Mouse (Mus musculus) T-cell, adult 66 days (primary cell): Measurements from ENCODE around the gene Syce3. TPM values are rescaled to one million over a fixed set of nuclear protein-coding genes. Genes with fewer than 3 reads are reported as not detected.

Source experiments
- total RNA-seq, 2 experiments: library from RNA; stranded (reverse); gene quantifications; 3 replicates in 1 of 2; 4 replicates in 1 of 2; pipeline ENCODE4 v1.2.4; 2023

Syce3 gene
- total RNA-seq: not detected

DNA sequence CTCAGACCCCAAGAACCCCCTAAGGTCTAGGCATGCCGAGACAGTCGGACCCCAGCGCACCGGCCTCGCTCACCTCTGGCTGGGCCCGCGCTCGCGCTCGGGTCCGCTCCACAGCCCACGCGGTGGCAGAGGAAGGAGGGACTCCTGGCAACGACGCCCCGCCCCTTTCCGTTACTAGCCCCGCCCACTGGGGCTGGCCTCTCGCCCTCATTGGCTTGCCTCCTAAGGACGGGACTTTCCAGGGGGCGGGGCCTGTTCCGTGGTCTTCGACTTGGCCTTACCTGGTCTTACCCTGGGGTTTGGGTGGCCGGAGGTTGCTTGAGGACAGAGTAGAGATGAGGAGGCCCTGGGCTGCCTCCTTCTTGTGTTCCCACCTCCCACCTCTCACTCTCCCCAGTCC, at the start of gene Syce3:
Syce3 (minus strand) TSS at position 386 of the 400 bp plus-strand sequence.

DNA sequence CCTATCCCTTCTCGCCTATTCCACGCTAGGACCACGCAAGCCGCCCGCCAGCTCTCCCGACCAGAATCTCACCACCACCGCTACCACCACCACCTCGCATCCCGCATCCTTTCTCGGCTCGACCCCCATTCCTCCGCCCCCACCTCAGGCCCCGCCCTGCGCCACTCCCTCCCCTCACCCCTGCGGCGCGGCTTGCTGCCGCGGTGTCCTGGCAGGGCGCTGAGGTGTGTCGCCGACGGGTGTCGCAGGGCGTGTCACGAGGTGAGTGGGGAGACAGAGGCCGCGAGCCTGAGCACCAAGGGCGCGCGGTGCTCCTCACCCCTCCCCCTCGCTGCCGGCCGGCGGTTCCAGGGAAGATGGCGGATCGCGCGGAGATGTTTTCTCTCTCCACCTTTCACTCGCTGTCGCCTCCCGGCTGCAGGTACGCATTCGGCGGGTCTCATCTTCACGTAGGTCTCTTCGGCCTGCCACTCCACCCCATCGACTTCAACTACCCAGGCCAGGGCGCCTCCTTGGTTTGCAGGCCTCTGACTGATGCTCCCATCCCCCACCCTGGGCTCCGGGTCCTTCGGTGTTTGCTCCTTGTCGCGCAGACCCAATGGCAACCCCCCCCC, 43.7 kb upstream of the Syce3 start, which contains the start of gene Mapk8ip2:
Mapk8ip2 (plus strand) TSS at position 49 of the 614 bp plus-strand sequence.

DNA sequence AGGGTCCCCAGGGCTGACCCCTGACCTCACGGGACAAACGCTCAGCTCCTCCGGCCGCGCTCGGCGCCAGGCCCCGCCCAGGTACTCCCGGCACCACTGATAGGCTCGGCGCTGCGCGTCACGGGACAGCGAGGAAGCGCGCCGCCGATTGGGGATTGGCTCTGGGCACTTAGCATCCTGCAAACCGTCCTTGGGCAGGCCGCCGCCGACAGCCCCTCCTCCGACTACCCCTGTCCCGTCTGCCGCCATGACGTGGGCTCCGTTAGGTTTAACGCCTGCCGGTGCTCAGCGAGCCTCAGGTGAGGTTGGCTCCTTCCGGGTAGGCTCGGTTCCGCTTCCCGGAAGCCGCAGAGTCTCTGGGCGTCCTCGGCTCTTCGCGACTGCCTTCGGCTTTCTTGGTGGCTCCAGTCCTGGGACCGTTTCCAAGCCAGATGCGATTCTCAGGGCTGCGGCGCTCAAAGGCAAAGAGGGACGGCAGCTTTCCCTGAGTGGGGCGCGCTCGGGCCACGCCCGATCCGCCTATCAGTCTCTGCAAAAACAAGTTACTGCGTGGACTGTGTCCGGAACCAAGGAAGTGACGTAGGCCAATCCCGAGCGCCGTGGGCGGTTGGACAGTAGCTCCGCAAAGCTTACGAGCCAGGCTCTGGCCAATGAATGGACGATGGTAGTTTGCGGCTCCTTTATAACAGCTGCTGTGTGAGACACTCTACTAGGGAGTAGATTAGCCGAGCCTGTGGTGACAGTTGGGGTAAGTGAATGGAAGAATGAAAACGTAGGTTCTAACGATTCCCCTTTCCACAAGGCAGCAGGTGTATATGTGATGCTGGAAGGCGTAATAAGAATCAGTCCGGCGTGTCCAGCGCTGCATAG, 19.3 kb upstream of the Syce3 start, which contains the start of the genes C730034F03Rik, Gm44502 and Chkb:
C730034F03Rik (plus strand) TSS at position 238 of the 870 bp plus-strand sequence.
Gm44502 (minus strand) TSS at position 345 of the 870 bp plus-strand sequence.
Chkb (minus strand) TSS at position 557 of the 870 bp plus-strand sequence.

DNA sequence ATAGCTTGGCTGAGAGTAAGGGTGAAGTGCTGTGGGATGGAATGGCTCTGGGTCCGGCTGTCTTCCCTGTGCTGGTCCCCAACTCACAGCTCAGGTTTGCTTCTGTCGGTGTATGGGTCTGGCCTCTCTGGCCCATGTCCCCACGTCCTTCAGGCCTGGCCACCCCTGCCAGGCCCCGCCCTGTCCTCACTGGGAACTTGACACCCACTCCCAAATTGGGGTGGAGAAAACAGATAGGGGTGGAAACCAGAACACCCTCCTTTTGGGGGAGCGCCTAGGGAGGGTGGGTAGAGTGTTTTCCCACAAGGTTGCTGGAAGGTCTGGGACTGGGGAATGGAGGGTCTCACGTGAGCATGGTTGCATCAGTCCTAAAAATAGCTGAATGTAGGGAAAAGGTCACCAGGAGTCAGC, 15.4 kb upstream of the Syce3 start, which contains the start of gene Cpt1b:
Cpt1b (minus strand) TSS at position 153 of the 411 bp plus-strand sequence.

DNA sequence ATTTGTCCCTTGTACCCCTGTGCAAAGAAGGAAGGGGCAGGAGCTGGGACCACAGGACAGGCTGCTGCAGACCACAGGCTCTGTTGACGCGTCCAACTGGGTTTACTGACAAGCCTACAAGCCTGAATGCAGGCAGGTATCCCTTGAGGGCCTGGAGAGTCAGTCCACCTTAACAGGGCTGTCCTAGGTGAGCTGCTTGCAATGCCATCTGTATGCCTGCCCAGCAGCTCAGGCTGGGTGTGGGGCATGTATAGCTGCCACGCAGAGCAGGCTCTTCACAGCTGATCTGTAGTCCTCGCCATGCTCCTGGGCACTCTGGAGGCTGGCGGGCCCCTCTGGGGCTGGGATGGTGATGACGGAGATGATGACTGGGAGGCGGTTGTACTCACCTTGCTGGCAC, 25.7 kb downstream of the Syce3 start, which contains the start of gene Klhdc7b:
Klhdc7b (plus strand) TSS at position 301 of the 400 bp plus-strand sequence.

DNA sequence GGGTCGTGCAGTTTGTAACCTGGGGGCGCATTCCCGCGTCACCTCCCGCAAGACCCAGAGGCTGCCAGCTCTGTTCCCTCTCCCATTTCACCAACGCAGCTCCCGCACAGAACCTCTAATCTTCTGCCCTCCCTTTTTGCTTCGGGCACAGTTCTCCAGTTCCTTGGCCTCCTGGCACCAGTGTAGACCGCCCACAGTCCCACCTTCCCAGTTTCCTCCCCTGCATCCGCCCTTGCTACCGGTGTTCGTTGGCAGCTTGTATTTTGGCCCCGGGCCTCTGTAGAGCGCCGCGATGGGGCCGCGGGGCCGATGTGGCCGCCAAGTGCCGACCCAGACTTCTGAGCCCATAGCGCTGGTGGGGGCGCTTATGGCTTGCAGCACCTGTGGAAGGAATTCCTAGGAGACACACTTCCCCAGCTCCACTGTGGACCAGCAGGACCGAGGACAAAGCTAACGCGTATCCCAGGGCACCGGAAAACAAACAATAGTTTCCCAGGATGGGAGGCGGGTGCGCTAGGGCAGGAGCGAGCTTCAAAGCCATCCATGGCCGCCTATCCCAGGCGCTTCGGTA, 31.4 kb downstream of the Syce3 start, which contains the start of gene Odf3b:
Odf3b (minus strand) TSS at position 452 of the 571 bp plus-strand sequence.

DNA sequence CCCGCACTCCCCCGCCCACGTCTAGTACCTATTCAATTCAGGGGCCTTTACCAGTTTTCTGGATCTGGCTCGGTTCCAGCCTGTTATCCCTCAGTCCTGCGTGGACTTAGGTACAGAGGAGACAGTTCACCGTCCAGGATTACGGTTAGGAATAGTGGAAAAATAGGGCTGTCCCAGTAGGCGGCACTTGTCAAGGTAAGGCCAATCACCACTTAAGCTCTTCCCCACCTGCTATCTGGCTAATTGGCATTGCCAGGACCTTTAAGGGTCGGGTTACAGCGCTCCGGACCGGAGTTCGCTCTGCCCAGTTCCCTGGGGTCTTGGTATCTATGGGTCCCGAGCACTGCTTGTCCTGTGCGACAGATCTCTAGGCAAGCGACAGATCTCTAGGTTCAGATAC, 33.3 kb downstream of the Syce3 start, which contains the start of gene Tymp:
Tymp (minus strand) TSS at position 83 of the 400 bp plus-strand sequence.

DNA sequence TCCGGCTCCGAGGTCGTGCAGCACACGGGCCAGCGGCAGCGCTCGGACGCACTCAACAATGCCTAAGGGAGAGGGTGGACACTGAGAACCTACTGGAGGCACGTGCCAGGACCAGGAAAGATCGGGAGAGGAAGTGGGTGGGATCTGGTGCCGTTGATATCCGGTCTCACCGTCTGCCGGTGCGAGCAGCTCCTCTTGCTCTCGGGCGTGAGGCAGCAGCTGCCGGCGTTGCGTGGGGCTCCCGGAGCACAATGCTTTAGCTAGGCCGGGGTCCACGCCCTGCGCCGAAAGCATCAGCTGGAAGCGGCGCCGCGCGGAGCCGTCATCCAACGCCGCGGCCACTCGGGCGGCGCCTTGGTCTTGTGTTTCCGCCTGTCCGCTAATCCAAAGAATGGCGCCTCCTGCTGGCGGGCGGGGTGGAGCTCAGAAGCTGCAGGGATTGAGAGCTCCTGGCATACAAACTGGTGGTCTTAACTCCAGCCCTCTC, 36.5 kb downstream of the Syce3 start, which contains the start of gene Sco2:
Sco2 (minus strand) TSS at position 85 of the 487 bp plus-strand sequence.

DNA sequence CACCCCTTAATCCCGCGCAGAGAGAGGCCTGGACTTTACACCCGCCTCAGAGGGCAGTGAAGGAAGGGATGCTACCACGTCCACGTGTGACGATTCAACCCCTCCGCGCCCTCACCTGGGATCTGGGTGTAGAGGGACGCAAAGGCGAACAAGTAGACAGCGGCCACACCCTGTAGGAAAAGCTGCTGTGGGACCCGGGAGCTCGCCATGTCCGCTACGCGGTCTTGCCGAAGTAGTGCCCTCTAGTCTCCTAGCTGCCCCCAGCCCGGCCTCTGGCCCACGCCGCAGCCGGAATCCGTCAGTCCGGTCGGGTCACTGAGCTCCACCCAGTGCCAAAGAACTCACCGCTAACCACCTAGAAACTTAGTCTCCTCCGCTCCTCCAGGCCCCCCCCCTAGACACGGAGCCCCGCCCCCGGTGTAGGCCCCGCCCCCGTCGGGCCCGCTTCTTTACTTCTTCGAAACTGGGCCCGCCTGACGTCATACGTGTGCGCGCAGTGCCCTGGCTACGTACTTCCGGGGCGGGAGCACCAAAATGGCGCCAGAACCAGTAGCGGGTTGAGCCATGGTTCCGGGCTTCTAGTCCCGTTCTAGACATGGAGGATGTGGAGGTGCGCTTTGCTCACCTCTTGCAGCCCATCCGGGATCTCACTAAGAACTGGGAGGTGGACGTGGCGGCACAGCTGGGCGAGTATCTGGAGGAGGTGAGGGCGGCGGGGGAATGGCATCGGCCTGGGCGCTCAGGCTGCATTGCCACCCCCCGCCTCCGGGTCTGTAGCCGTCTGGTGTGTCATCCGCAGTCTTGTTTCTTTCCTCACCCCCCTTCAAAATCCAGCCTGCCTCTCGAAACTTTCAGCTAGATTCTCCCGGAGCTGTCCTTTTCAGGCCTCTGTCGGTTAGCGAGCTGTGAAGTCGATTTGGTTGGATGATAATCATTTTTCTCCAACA, 54.8 kb downstream of the Syce3 start, which contains the start of the genes Lmf2 and Ncaph2:
Lmf2 (minus strand) TSS at position 419 of the 947 bp plus-strand sequence.
Ncaph2 (plus strand) TSS at position 479 of the 947 bp plus-strand sequence.

Other genes with a start within 250 kb of the Syce3 start
- 1 to 10 TPM; 1.5 to 2.3 TPM for gene Plxnb2, start 229.7 kb downstream of the Syce3 start, total RNA-seq
- gene Dennd6b, start 214.0 kb downstream of the Syce3 start, total RNA-seq: 10 to 100 TPM; 21.4 to 24.4 TPM
- 10 to 100 TPM; 41.2 to 45.4 TPM for gene Ppp6r2, start 198.9 kb downstream of the Syce3 start, total RNA-seq
- gene Sbf1, start 95.2 kb downstream of the Syce3 start, total RNA-seq: 100 to 1,000 TPM; 419 to 453 TPM
- gene Adm2, start 87.8 kb downstream of the Syce3 start, total RNA-seq: not detected
- gene Miox, start 76.1 kb downstream of the Syce3 start, total RNA-seq: not detected
- gene Lmf2, start 54.8 kb downstream of the Syce3 start, total RNA-seq: 10 to 100 TPM; 39.9 to 50.1 TPM
- 100 to 1,000 TPM; 111 to 131 TPM for gene Ncaph2, start 54.8 kb downstream of the Syce3 start, total RNA-seq
- gene Sco2, start 36.7 kb downstream of the Syce3 start, total RNA-seq: 10 to 100 TPM; 23.7 to 25.2 TPM
- under 1 TPM; 0.65 to 0.76 TPM for gene Tymp, start 33.5 kb downstream of the Syce3 start, total RNA-seq
- gene Odf3b, start 31.2 kb downstream of the Syce3 start, total RNA-seq: not detected
- gene Klhdc7b, start 25.6 kb downstream of the Syce3 start, total RNA-seq: under 1 TPM; 0.20 to 0.30 TPM
- gene Cpt1b, start 15.4 kb upstream of the Syce3 start, total RNA-seq: 1 to 10 TPM; 4.0 to 6.2 TPM
- gene C730034F03Rik, start 19.1 kb upstream of the Syce3 start, total RNA-seq: 10 to 100 TPM in 1 of 2 experiments, 1 to 10 TPM in 1; 8.1 to 10.1 TPM
- under 1 TPM in 1 of 2 experiments, not detected in 1; 0.68 TPM for gene Gm44502, start 19.2 kb upstream of the Syce3 start, total RNA-seq
- gene Chkb, start 19.4 kb upstream of the Syce3 start, total RNA-seq: 100 to 1,000 TPM; 150 to 159 TPM
- gene Mapk8ip2, start 43.4 kb upstream of the Syce3 start, total RNA-seq: under 1 TPM in 1 of 2 experiments, not detected in 1; 0.12 TPM
- gene Arsa, start 66.9 kb upstream of the Syce3 start, total RNA-seq: 10 to 100 TPM; 13.5 to 15.3 TPM
- gene Shank3, start 89.1 kb upstream of the Syce3 start, total RNA-seq: 1 to 10 TPM in 1 of 2 experiments, under 1 TPM in 1; 0.86 to 2.1 TPM
- gene Acr, start 157.8 kb upstream of the Syce3 start, total RNA-seq: not detected
- gene Rabl2, start 181.4 kb upstream of the Syce3 start, total RNA-seq: 1 to 10 TPM; 1.0 to 3.3 TPM